Mouse (Mus musculus) gastrocnemius, adult 8-10 months (tissue): ENCODE data around the gene Prdm10. TPM values are rescaled to one million over a fixed set of nuclear protein-coding genes. Genes with fewer than 3 reads are reported as not detected.
A peak's percentile ranks its signal among the peaks of the same experiment; 100 is the strongest.

ENCODE experiments used
- DNase-seq, 2 experiments: peaks; one replicate each; pipeline ENCODE4 v3.0.0; 2022; ENCODE audit warnings: low spot score in 2 of 2
- total RNA-seq, 4 experiments: library from RNA; stranded (reverse); gene quantifications; 2 replicates each; pipeline ENCODE4 v1.2.4; 2022

The Prdm10 gene
- total RNA-seq, 4 experiments from 2014 or later = 3.7 to 5.1 (median 3.7) TPM

DNA sequence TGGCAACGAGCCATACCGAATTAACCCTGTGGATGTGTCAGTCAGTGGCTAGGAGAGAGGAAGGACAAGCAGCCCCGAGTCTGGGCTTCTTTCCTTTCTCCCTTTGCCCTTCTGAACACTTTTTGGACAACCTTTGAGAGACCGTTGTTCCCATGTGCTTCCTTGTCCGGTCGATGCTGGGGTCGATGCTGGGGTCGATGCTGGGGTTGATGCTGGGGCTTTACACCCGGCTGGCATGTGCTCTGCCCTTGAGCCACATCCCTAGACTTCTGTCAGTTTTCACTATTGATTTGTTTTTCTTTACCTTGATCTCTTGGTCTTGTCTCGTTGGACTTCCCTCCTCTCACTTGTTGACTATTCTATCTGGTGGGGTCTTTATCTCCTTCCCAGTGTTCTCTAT is 73.2 kb downstream of the Prdm10 start:
- DNase-seq = no peak

DNA sequence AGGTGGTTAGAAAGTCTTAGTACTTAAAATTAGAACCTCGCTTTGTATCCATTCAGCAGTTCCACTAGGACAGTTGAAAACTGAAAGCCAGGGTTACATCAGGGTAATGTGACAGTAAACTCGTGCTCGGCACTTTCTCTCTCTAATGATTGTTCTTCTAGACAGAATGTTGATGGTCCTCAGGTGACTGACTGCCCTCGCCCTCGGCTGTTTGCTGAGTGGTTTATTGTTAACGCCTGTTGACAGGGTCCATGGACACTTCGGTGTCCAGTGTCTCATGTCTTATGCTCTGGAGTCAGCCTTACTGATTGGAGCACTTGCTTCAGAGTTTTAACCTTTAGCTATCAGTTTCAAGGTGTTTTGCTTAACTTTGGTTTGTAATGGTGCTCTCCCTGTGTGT is 73.7 kb downstream of the Prdm10 start:
- no peak for DNase-seq

DNA sequence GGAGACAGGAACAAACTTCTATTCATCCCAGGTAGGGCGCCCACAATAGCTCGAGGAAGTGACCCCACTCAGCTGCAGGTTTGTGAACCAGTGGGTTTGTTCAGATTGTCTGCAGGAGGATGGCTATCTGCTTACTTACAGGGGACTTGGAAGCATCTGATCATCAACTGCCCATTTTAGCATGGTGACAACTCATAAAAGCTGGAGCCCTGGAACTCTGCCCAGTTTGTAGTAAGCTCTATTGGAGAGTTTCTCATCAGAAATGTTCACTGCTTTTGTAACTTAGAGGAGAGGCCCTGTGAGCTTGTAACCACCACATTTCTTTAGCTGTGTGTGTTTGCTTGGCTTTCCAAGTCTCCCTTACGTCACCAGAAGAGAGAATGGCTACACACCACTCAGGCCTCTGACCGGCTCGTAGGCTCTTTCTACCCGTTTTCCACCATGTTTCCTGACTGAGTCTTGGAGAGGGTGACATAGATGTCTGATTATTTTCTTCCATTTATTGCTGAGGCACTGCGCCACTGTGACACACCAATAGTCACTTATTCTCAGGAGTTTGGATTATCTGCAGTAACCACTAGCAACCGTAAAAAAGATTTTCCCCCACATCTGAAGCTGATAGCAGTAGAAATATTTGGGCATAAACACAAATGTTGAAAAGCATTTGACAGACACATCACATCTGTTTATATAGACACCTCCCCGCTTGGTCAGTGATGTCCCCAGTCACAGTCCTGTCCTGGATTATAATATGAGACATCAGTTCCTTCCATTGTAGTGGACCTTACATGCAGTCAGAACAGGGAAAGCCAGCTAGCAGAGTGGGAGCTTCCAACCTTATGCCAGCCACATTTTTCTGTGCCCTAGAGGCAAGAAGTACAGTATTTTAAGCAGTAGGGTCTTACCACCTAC is 83.6 kb downstream of the Prdm10 start:
- DNase-seq = no peak

DNA sequence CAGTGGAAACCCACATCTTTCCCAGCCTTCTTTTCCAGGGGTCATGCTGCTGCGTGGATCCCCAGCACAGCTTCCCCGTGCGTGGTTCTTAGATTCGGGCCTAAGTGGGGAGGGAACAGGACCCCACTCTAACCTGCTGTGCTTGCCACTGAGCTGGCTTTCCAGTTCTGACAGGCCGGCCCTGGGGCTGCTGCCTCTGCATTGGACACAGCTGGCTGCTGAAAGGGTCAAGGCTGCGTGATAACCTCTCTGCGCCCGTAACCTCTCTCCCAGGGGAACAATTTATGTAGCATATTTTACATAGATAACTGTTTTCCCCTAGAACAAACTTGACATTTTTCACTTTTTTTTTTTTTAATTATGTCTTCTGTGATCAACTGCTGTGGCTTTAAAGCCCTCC is 84.7 kb downstream of the Prdm10 start:
- DNase-seq = no peak

DNA sequence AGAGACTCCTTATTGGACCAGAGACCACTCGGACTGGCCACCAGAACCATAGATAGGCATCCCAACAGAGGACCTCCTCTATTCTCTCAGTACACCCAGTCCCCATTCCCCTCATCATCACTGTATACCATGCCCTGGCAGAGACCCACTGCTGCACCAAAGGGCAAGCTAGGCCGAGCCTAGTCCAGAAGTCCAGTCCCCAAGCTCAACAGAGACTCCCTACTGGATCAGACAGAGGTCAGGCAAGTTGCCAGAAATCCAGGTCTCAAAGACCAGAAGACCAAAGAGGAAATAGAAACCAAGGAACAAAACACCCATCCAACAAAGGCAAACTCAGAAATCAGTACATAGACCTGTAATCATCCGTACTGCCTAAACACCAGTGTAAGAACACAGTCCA is 91.4 kb downstream of the Prdm10 start:
- no peak for DNase-seq

DNA sequence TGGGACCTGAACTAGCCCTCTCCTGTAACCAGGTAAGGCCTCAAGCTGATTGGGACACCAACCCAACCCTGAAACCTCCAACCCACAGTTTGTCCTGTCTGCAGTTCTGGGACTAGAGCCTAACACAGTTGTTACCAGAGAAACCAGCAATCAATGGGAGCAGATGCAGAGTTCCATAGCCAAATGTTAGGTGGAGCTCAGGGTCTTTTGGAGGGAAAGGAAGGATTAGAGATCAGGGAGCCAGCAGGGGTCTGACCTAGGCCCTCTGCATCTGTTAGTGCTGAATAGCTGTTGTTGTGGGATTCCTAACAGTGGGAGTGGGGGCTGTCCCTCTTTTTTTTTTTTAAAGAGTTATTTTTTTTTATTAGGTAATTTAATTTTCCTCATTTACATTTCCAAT is 96.3 kb downstream of the Prdm10 start:
- DNase-seq = no peak

DNA sequence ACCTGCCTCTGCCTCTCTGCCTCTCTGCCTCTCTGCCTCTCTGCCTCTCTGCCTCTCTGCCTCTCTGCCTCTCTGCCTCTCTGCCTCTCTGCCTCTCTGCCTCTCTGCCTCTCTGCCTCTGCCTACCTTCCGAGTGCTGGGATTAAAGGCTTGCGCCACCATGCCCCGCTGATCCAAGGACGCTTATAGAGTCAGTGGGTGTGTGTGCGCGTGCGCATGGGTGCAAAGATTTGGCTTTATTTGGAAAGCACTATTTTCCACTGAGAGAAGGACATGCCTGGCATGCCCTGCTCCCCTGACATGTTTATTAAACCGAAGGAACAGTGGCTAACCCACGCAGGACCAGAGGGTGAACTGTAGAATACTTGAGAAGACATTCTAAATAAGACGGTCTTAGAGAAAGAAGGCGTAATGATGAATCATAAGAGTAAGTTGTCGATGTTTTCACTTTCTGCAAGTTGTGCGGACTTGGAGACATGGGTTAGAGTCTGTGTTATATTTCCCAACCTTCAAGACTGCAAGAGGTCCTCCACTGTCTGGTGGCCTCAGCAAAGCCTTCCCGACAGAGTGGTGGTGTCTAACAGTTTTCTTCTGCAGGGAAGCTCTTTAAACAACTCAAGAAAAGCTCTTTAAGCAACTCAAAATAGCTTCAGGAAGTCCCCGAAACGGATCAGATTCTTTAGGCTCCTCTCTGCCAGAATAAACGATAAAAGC is 104.6 kb downstream of the Prdm10 start:
- no peak for DNase-seq

DNA sequence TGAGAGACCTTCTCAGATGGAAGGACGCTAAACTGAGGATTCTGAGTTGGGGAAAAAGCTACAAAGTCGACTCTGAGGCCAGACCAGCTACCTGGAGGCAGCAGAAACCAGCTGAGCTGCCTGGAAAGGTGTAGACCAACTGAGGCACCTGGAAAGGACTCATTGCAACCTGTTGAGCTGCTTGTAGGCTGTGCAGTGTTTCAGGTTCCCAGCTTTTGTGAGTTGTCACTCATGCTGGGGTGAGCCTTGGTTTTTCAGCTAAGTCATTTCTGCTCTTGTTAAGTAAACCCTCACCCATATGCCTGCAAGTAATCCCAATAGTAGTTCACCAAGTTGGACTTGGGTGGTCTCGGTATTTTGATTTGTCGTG is 105.1 kb downstream of the Prdm10 start:
- DNase-seq = no peak

DNA sequence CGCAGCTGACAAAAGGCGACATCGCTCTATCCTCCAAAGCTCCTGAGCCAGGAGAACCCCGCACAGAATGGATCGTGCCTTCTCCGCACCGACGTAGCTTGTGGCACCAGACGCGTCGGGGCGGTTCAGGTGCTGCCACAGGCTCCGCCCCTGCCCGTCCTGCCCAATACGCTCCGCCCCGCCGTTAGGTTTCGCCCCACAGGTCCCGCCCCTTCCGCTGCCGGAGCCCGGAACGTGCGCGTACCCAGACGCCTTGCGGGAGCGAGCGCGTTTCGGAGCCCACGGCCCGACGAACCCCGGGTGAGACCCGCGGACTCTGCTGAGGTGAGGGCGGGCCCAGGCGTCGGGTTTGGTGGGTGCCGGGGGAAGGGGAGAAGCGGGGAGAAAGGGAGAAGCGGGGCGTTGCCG is 105.6 kb downstream of the Prdm10 start, which contains the start of gene Nfrkb:
TSS of gene Nfrkb (plus strand) at position 246 of the 408 bp plus-strand sequence.
- DNase-seq = peak; percentile 91 to 94

DNA sequence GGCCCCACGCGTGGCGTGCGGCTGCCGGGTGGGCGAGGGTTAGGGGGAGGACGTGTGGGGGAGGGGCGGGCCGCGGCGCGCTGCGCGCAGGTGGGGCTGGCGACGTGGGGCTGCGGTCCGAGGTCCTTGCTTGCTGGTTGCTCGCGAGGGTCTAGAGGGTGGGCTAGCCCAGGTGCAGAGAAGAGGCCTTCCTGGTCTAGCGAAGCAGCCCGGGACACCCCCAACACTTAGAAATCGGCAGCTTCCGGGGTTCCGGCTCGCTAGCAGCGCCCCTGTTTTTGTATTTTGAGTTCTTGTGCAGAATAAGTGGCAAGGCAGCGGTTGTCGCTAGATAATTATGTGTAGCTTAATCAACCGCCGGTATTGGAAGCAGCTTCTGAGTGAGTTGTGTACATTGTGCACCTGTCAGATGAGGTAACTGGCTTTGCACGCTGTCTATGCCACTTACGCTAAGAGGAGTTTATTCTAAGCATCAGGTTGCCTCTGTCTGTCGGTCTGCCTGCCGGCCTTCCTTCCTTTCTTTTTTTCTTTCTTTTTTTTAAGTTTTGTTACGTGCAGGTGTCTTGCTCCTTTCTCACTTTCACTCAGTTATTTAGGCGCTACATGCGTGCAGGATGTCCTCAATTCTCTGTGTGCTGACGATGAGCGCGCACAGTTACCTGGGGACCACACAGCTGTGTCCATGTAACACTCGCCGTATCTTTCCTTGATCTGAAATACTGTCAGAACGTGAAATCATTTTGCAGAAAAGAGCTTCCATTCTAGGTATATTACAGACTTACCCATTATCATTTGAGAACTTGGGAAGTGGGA is 106.2 kb downstream of the Prdm10 start:
- no peak for DNase-seq

DNA sequence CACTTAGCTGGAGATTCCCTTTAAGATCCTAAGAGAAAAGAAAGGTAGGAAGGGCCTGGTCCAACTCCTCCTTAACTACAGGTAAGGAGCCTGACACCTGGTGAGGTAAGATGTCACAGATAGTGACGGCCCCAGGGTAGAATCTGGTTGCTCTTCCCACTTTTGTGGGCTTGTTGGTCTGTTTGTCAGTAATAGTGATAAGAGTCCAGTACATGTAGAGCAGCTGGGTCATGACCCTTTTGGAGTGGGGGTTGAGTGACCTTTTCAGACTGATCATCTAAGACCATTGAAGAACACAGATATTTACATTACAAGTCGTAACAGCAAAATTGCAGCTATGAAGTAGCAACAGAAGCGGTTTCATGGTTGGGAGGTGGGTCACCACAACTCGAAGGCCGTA is 106.9 kb downstream of the Prdm10 start:
- DNase-seq = no peak

DNA sequence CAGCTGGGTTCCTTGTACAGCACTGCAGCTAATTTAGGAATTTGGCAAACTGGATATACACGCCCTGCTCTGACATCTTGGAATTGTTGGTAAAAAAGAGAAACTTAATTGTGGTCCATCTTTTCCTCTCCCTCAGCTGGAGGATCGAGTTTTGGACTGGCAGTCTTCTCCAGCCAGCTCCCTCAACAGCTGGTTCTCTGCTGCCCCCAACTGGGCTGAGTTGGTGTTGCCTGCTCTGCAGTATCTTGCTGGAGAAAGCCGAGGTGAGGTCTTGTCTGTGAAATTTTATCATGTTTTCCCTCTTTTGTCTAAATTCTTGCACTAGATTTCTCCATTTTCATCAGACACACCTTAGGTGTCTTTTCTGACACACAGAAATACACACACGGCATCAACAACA is 120.1 kb downstream of the Prdm10 start:
- DNase-seq = peak; percentile 30 to 34

DNA sequence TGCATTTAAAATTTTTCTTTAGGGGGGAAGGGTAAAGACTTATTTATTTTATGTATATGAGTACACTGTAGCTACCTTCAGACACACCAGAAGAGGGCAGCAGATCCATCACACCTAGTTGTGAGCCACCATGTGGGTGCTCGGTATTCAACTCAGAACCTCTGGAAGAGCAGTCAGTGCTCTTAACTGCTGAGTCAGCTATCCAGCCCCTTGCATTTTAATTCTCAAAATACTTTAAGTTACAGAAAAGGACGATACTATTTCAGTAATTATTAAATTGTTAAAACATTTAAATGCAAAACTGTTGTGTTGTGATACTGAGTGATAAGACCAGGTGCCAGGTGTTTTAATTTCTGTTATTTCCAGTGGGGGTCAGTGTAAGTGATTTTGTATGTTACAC is 124.0 kb downstream of the Prdm10 start:
- no peak for DNase-seq

DNA sequence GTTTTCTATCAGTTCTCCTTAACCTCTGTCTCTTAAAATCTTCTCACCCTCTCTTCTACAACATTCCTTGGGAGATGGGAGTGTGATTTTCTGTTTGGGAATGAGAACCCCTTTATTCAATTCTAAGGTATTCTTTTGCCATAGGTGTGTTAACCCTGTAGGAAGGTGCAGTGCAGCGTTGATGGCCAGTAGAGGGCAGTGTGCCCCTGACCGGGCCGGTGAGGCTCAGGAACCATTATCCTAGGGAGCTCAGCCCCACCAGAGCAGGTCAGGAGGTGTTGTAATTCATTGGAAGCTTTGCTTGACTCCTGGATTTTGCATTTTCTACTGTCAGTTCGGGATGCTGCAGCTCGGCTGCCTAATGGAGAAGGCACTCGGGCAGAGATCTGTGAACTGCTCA is 124.9 kb downstream of the Prdm10 start:
- no peak for DNase-seq

DNA sequence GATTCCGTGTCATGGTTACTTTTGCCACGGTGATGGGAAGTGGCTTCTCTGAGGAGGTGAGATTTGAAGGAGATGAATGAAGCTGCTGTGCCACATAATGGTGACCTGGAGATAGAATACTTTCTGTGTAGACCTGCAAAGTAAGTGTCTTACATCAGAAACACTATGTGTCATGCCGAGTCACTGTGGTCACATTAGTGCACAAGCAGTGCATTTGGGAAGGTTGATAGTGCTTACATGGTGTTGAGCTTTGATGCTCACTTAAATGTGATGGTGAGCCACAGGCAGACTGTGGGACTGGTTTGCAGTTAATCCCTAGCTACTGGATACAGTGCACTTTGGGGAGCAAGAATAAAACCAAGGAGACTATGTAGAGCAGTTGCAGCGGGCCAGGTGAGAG is 131.8 kb downstream of the Prdm10 start:
- DNase-seq = no peak

DNA sequence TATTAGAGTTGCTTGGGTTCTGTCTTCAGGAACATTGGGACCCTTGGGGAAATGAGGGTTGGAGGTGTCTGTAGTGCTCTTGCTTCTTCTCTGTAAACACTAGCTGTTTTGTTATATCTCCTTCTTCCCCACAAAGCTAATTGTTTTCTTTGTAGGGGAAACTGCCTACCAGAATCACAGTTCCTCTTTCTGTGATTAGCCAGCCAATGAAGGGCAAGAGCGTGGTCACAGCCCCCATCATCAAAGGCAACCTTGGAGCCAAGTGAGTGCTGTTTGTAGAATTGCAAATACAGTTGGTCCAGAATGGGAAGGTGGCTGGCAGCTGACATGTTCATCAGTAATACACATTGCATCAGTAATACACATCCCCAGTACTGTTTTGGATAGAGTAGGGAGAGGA is 138.5 kb downstream of the Prdm10 start:
- no peak for DNase-seq

DNA sequence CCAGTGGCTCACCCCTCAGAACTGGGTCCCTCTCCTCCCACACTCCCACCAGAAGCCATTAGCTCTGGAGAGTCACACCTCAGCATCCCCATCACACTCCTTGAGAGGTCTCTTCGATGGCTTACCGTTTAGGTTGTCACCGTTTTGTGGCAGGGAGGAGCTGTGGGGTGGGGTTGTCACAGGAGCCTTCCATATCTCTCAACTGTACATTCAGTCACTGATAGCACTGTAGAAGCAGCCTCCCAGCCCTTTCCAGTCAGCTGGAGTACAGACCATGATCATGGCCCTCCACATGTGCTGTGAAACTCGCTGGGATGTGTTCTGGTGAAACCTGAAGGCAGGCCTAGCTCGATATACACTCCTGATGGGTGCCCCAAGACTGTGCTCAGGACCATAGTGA is 141.8 kb downstream of the Prdm10 start:
- no peak for DNase-seq

DNA sequence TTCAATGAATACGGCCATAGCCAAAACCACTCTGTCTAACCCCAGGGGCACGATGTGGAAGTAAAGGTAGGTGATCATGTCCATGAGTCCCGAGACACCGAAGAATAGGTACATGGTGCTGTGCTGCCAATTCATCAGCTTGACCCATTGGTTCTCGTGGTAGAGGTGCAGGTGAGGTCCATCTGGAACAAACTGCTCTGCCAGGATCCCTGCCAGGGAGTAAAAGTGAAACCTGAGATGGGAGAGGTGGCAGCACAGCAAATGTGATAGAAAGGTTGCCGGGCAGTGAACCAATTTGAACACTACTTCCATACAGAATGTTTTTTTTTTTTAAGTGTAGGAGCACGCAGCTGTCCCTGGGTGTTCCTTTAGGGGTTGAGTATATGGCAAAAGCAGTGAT is 148.6 kb downstream of the Prdm10 start:
- DNase-seq = no peak

DNA sequence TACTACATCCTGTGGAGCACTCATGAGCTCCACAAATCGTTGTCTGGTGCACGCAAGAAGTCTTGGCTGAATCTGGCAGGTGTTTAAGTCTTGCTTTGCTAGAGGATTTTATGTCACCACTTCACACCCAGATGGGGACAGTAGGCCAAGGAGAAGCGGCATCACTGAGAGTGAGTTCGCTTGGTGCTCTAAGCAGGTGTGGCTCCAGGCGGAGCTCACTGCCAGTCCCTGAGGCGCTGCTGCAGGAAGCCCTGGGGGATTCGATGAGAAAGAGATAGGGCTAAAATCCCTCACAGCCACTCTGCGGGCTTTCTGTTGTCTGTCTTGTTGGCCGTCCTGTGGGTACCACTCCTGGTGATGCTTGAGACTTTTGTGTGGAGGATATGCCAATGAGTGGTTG is 149.7 kb downstream of the Prdm10 start:
- DNase-seq = no peak
